Mouse (Mus musculus) hindbrain, embryonic 16.5 days (tissue): Measurements from ENCODE around the gene Nxn. TPM values are rescaled to one million over a fixed set of nuclear protein-coding genes. Genes with fewer than 3 reads are reported as not detected.

ENCODE experiments used
- ATAC-seq: fragments of 200-750 bp; cut with Nextera tagmentation; 2 replicates; pipeline ENCODE4 v1.8.0; 2017; ENCODE audit warnings: moderate TSS enrichment, moderate library complexity
- H3K27ac ChIP-seq: fragments of 300-500 bp; sonication (generic); 2 replicates; pipeline ENCODE4 v1.5.1; 2014; ENCODE audit warnings: low read depth, mild to moderate bottlenecking, control low read depth, low read length, moderate library complexity
- H3K27me3 ChIP-seq: fragments of 300-500 bp; sonication (generic); replicated peaks from 2 replicates; pipeline ENCODE4 v1.6.1; 2014; ENCODE audit warnings: low read length; ENCODE audit not compliant: control insufficient read depth, insufficient read depth
- H3K36me3 ChIP-seq: fragments of 300-500 bp; sonication (generic); 2 replicates; pipeline ENCODE4 v1.6.1; 2014; ENCODE audit warnings: mild to moderate bottlenecking, low read length, moderate library complexity, mixed read lengths; ENCODE audit not compliant: control insufficient read depth, insufficient read depth
- H3K4me1 ChIP-seq: fragments of 300-500 bp; sonication (generic); 2 replicates; pipeline ENCODE4 v1.6.1; 2014; ENCODE audit warnings: low read depth, low read length; ENCODE audit not compliant: control insufficient read depth, insufficient read depth
- H3K4me2 ChIP-seq: fragments of 300-500 bp; sonication (generic); 2 replicates; pipeline ENCODE4 v1.6.1; 2014; ENCODE audit warnings: mild to moderate bottlenecking, low read length, control low read depth, moderate library complexity
- H3K4me3 ChIP-seq: fragments of 300-500 bp; sonication (generic); 2 replicates; pipeline ENCODE4 v1.5.1; 2014; ENCODE audit warnings: mild to moderate bottlenecking, low read length, control low read depth, moderate library complexity
- H3K9ac ChIP-seq: fragments of 300-500 bp; sonication (generic); 2 replicates; pipeline ENCODE4 v1.6.1; 2014; ENCODE audit warnings: low read depth, mild to moderate bottlenecking, control low read depth, low read length, moderate library complexity
- H3K9me3 ChIP-seq: fragments of 300-500 bp; sonication (generic); 2 replicates; pipeline ENCODE4 v1.6.1; 2014; ENCODE audit warnings: mild to moderate bottlenecking, low read length, moderate library complexity; ENCODE audit not compliant: control insufficient read depth
- WGBS: fragments of 180-500 bp; shearing (Covaris S2); extraction: QIAGEN DNeasy Blood & Tissue Kit; methylation state at CpG from one replicate; pipeline ENCODE4 v1.1.7; 2014; 5-methylcytosine and 5-hydroxymethylcytosine counted together
- polyA plus RNA-seq: library from polyadenylated mRNA; unstranded; fragments of >200 nt; fragmentation: Nextera tagmentation; extraction: Ambion mirVana; gene quantifications from 2 replicates; pipeline ENCODE4 v1.2.1, GENCODE M21; 2015

Gene Nxn
- polyA plus RNA-seq, 1 experiment from 2014 or later: 22.2 TPM

- no peak overlapping the region for H3K27ac ChIP-seq
- H3K4me2 ChIP-seq: no peak overlapping the region
- H3K36me3 ChIP-seq: no peaks in the 10 kb centered on the region
- H3K4me3 ChIP-seq: no peak overlapping the region
- peaks cover 26% of the 10 kb centered on the region for H3K4me1 ChIP-seq
- ATAC-seq: no peak
- H3K9ac ChIP-seq: no peak overlapping the region
- no peaks in the 10 kb centered on the region for H3K27me3 ChIP-seq
- H3K9me3 ChIP-seq: no peaks in the 10 kb centered on the region
- WGBS: 66% methylated on average over 4 of the region's 4 CpGs
These were observed 37.5 kb downstream of the Nxn start for GRCm38 (mm10) chr11:76361422-76361821.

GRCm38 (mm10) chr11:76360255-76360654 is 38.7 kb downstream of the Nxn start:
- H3K9ac ChIP-seq: no peak overlapping the region
- H3K27ac ChIP-seq: no peak overlapping the region
- peaks cover 26% of the 10 kb centered on the region for H3K4me1 ChIP-seq
- no peak for ATAC-seq
- H3K27me3 ChIP-seq: no peaks in the 10 kb centered on the region
- no peak overlapping the region for H3K4me3 ChIP-seq
- no peak overlapping the region for H3K4me2 ChIP-seq
- no peaks in the 10 kb centered on the region for H3K36me3 ChIP-seq
- WGBS: 53% methylated on average over 6 of the region's 6 CpGs
- no peaks in the 10 kb centered on the region for H3K9me3 ChIP-seq

GRCm38 (mm10) chr11:76358628-76359320 is 40.2 kb downstream of the Nxn start:
- no peak overlapping the region for H3K27ac ChIP-seq
- H3K36me3 ChIP-seq: no peaks in the 10 kb centered on the region
- no peaks in the 10 kb centered on the region for H3K27me3 ChIP-seq
- no peak overlapping the region for H3K4me2 ChIP-seq
- no peak for ATAC-seq
- H3K9ac ChIP-seq: no peak overlapping the region
- WGBS: 32% methylated on average over 14 of the region's 14 CpGs
- no peak overlapping the region for H3K4me3 ChIP-seq
- H3K4me1 ChIP-seq: peaks cover 25% of the 10 kb centered on the region
- H3K9me3 ChIP-seq: no peaks in the 10 kb centered on the region

DNA sequence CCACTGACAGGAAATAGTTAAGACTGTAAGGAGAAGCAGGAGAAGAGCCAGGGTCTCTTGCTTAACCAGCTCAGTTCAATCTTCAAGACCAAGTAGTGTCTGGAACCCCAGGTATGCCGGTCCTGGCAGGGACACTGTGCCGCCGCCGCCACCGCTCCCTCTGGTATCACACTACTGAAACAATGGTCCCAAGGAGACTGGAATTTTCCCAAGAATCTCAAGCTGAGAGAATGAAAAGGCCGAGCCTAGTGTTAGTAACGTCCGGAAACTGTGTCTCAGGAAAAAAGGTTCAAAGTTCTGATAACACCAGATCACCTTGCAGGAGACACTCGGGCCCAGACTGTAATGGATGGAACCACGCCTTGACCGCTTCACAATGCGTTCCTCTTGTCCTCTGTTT is 41.5 kb downstream of the Nxn start:
- H3K27ac ChIP-seq: no peak overlapping the region
- no peaks in the 10 kb centered on the region for H3K36me3 ChIP-seq
- no peak overlapping the region for H3K4me3 ChIP-seq
- H3K9ac ChIP-seq: no peak overlapping the region
- WGBS: 48% methylated on average over 12 of the region's 12 CpGs
- ATAC-seq: no peak
- no peaks in the 10 kb centered on the region for H3K9me3 ChIP-seq
- H3K4me2 ChIP-seq: no peak overlapping the region
- H3K27me3 ChIP-seq: no peaks in the 10 kb centered on the region
- H3K4me1 ChIP-seq: peaks cover 24% of the 10 kb centered on the region

- no peaks in the 10 kb centered on the region for H3K36me3 ChIP-seq
These were observed 42.8 kb downstream of the Nxn start for GRCm38 (mm10) chr11:76356091-76356490.

GRCm38 (mm10) chr11:76355425-76355824 is 43.5 kb downstream of the Nxn start:
- no peaks in the 10 kb centered on the region for H3K27me3 ChIP-seq
- WGBS: 70% methylated on average over 6 of the region's 6 CpGs
- no peak overlapping the region for H3K9ac ChIP-seq
- H3K9me3 ChIP-seq: no peaks in the 10 kb centered on the region
- H3K27ac ChIP-seq: no peak overlapping the region
- no peak for ATAC-seq
- H3K36me3 ChIP-seq: no peaks in the 10 kb centered on the region
- H3K4me2 ChIP-seq: no peak overlapping the region
- peaks cover 30% of the 10 kb centered on the region for H3K4me1 ChIP-seq
- H3K4me3 ChIP-seq: no peak overlapping the region

More at GRCm38 (mm10) chr11:76356091-76356490, 42.8 kb downstream of the Nxn start:
- ATAC-seq: no peak
- Histone ChIP-seq H3K4me3 (no peak overlapping the region), H3K4me1 (peaks cover 26% of the 10 kb centered on the region), H3K27me3 (no peaks in the 10 kb centered on the region), H3K9ac (no peak overlapping the region), H3K9me3 (no peaks in the 10 kb centered on the region), H3K4me2 (no peak overlapping the region), H3K27ac (no peak overlapping the region)
- 68% methylated on average over 11 of the region's 11 CpGs for WGBS

- WGBS: 50% methylated on average over 16 of the region's 16 CpGs
- Histone ChIP-seq H3K9ac (no peak overlapping the region), H3K4me2 (no peak overlapping the region), H3K27ac (0 out of 2 replicates have a peak overlapping the region, but pooled peaks have one; percentile 33), H3K36me3 (no peaks in the 10 kb centered on the region), H3K4me3 (no peak overlapping the region), H3K9me3 (no peaks in the 10 kb centered on the region), H3K27me3 (no peaks in the 10 kb centered on the region), H3K4me1 (peaks cover 31% of the 10 kb centered on the region)
- no peak for ATAC-seq
These were observed 45.9 kb downstream of the Nxn start for GRCm38 (mm10) chr11:76352861-76353558.

DNA sequence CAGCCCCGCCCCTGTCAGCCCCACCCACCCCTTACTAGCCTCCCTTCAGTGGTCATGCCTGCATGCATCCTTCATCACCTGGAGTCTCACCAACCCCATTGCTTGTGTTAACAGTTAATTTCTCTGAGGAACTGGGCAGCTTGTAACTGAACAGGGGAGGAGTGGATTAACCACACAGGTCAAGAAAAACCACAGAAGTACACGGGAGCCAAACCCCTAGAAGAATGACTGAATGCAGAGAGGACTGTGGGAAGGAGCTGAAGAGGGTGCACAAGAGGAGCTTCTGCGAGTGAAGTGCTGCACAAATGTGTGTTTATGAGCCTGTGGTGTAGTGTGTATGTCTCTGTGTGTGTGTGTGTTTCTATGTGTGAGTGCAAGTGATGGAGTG is 47.3 kb downstream of the Nxn start:
- H3K36me3 ChIP-seq: no peaks in the 10 kb centered on the region
- no peak for ATAC-seq
- WGBS: 8% methylated on average over 3 of the region's 3 CpGs
- no peaks in the 10 kb centered on the region for H3K27me3 ChIP-seq
- H3K9ac ChIP-seq: no peak overlapping the region
- no peak overlapping the region for H3K4me2 ChIP-seq
- H3K9me3 ChIP-seq: no peaks in the 10 kb centered on the region
- H3K4me3 ChIP-seq: no peak overlapping the region
- H3K4me1 ChIP-seq: peaks cover 26% of the 10 kb centered on the region
- H3K27ac ChIP-seq: no peak overlapping the region

- no peak overlapping the region for H3K9ac ChIP-seq
- no peaks in the 10 kb centered on the region for H3K9me3 ChIP-seq
- H3K36me3 ChIP-seq: no peaks in the 10 kb centered on the region
- no peak overlapping the region for H3K4me2 ChIP-seq
- 0 out of 2 replicates have a peak, but pooled peaks have one; percentile 21 for ATAC-seq
- 21% methylated on average over 10 of the region's 10 CpGs for WGBS
- peaks cover 26% of the 10 kb centered on the region for H3K4me1 ChIP-seq
- no peaks in the 10 kb centered on the region for H3K27me3 ChIP-seq
- H3K4me3 ChIP-seq: no peak overlapping the region
- H3K27ac ChIP-seq: no peak overlapping the region
These were observed 47.9 kb downstream of the Nxn start for GRCm38 (mm10) chr11:76350931-76351623.
